Mouse (Mus musculus) ES-Bruce4 (cell line): ENCODE results near the gene Zfp503. TPM values are rescaled to one million over a fixed set of nuclear protein-coding genes. Genes with fewer than 3 reads are reported as not detected.

ENCODE experiments used
- H3K27ac ChIP-seq: 2 replicates; pipeline ENCODE4 v1.5.1; 2012; ENCODE audit warnings: low read length, inconsistent platforms; ENCODE audit not compliant: insufficient read depth
- H3K27me3 ChIP-seq: 2 replicates; pipeline ENCODE4 v1.6.1; 2012; ENCODE audit warnings: mild to moderate bottlenecking, low read length, inconsistent platforms; ENCODE audit not compliant: control insufficient read depth, poor library complexity, insufficient read depth, severe bottlenecking
- H3K36me3 ChIP-seq: 2 replicates; pipeline ENCODE4 v1.6.1; 2012; ENCODE audit warnings: inconsistent platforms, mild to moderate bottlenecking, low read length, moderate library complexity; ENCODE audit not compliant: control insufficient read depth, poor library complexity, insufficient read depth, severe bottlenecking
- H3K4me1 ChIP-seq: one replicate; pipeline ENCODE4 v1.8.1; 2011; ENCODE audit warnings: low read length; ENCODE audit not compliant: control insufficient read depth, insufficient read depth
- H3K4me3 ChIP-seq: 2 replicates; pipeline ENCODE4 v1.5.1; 2011; ENCODE audit warnings: low read depth, mild to moderate bottlenecking, low read length
- H3K9ac ChIP-seq: 2 replicates; pipeline ENCODE4 v1.6.1; 2012; ENCODE audit warnings: low read depth, mild to moderate bottlenecking, inconsistent platforms; ENCODE audit not compliant: poor library complexity, severe bottlenecking
- H3K9me3 ChIP-seq: replicated peaks from 2 replicates; pipeline ENCODE4 v1.6.1; 2012; ENCODE audit warnings: mild to moderate bottlenecking, low read length, inconsistent platforms; ENCODE audit not compliant: control insufficient read depth, poor library complexity, insufficient read depth, severe bottlenecking
- CTCF ChIP-seq: IDR thresholded peaks from one replicate; pipeline ENCODE4 v1.8.1; 2011; ENCODE audit warnings: low read depth, low read length
- EP300 ChIP-seq: IDR thresholded peaks from 2 replicates; pipeline ENCODE4 v1.6.1; 2011; ENCODE audit warnings: low read depth, low read length; ENCODE audit not compliant: insufficient read depth
- POLR2A ChIP-seq: IDR thresholded peaks from one replicate; pipeline ENCODE4 v1.8.1; 2011; ENCODE audit warnings: low read length; ENCODE audit not compliant: insufficient read depth
- polyA plus RNA-seq: library from polyadenylated mRNA; stranded (reverse); fragments of >200 nt; gene quantifications from 2 replicates; pipeline ENCODE4 v1.2.4, GENCODE M21; 2011; ENCODE audit warnings: low read depth; ENCODE audit not compliant: missing spikeins, insufficient read depth, insufficient read length

Gene Zfp503
- 0.37 and 0.68 TPM in 2 replicates for polyA plus RNA-seq

DNA sequence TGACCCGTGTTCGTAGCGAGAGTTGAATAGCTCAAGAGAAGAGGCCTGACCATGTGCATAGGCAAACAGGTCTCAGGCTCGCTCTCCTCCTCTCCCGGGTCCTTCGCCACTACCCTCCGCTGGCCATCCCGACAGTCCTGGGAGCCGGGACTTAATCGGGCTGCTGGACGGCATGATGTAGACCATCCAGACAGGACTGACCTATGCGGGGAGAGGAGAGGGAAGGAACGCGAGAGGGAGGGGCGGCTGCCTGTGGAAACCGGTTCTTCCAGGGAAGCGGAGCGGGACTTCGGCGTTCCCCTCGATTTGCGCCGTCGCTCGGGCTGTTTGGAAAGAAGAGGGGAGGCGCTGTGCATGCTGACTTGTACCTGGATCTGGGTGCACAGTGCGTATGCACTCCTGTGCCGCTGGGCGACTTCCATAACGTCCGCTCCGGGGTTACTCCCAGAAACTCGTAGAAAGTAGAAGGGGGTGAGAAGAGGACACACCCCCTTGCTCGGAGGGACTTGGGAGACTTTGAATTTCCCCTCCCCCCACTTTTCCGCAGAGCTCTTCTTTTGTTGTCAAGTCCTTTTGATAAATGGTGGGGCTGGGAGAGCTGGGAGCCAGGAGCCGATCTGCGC lies at the start of gene Zfp503:
Zfp503 (minus strand) TSS at position 311 of the 623 bp plus-strand sequence.
- no peak within 1 kb of the TSS for H3K9ac ChIP-seq

DNA sequence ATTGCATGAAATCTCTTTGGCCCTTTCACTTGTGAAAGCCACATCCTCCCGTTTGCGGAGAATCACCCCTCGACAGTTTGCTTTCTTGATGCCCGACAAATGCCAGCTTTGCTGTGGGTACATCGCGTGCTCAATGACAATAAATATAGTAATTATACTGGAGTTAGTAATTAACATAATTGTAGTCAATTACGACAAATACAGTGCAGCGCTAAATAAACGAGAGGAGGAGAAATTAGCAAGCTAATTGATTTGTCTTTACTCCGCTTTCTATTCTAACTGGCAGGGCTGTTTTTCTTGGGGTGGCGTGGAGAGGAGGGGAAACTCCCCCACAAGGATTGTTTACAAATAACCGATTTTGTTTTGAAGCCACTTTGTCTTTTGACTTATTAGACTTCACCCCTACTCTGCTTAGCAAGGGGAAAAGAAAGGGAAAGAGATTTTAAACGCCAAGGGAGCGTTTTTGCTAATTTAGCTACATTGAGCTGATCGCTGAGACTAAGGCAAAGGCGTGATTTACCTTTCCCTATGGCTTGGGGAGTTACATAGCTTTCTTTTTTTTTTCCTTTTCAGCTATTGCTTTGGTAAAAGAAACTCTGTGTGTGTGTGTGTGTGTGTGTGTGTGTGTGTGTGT lies 48.2 kb upstream of the Zfp503 start:
- Histone ChIP-seq H3K4me3 (no peak overlapping the region), H3K36me3 (no peaks in the 10 kb centered on the region), H3K27ac (no peak overlapping the region), H3K4me1 (no peaks in the 10 kb centered on the region), H3K9ac (no peak overlapping the region), H3K27me3 (0 out of 2 replicates have a peak, but pooled peaks cover 1% of the 10 kb centered on the region), H3K9me3 (no peaks in the 10 kb centered on the region)
- TF ChIP-seq CTCF (no peak), POLR2A (no peak), EP300 (no peak)

More for the DNA sequence above, at the start of gene Zfp503:
- H3K27ac ChIP-seq: no peak within 1 kb of the TSS
- H3K4me3 ChIP-seq: peak within 1 kb of the TSS; percentile 53
- peaks cover 64% of the 10 kb centered on the region for H3K27me3 ChIP-seq
- no peak for TF ChIP-seq POLR2A
- TF ChIP-seq CTCF: no peak
- TF ChIP-seq EP300: no peak
- H3K9me3 ChIP-seq: no peaks in the 10 kb centered on the region
- H3K4me1 ChIP-seq: no peaks in the 10 kb centered on the region
- H3K36me3 ChIP-seq: no peaks in the 10 kb centered on the region

DNA sequence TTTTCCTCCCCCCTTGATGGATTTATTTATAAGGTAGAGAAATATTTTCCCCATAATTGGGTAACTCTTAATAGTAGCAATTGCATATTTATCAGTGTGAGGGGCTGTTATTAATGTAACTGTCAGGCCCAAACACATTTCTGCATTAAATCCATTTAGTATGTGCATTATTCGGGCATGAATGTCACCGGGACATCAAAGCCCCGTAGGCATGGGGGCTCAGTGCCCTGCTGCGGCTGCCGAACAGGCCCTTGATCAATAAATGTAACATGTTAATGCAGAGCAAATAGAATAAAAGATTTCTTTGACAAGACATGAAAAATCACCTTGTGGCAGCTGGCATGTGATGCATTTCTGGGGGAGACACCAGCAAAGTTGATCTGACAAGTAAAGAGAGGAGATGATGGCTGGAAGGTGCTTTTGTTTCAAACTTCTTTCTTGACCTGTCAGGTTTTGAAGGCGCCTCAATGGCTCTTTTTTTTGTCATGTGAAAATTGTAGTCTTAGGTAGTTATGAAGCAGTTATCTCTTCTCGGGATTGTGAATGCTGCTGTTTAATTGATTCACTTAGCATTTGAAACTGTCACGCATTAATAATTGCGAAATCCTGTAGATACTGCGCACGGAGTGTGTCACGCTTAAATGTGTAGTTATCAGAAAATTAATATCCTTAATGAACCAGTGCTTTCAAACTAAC lies 47.5 kb upstream of the Zfp503 start:
- Histone ChIP-seq H3K27ac (no peak overlapping the region), H3K4me3 (no peak overlapping the region), H3K9ac (no peak overlapping the region), H3K9me3 (no peaks in the 10 kb centered on the region), H3K4me1 (no peaks in the 10 kb centered on the region), H3K27me3 (0 out of 2 replicates have a peak, but pooled peaks cover 1% of the 10 kb centered on the region), H3K36me3 (no peaks in the 10 kb centered on the region)
- no peak for TF ChIP-seq POLR2A
- TF ChIP-seq EP300: no peak
- no peak for TF ChIP-seq CTCF

DNA sequence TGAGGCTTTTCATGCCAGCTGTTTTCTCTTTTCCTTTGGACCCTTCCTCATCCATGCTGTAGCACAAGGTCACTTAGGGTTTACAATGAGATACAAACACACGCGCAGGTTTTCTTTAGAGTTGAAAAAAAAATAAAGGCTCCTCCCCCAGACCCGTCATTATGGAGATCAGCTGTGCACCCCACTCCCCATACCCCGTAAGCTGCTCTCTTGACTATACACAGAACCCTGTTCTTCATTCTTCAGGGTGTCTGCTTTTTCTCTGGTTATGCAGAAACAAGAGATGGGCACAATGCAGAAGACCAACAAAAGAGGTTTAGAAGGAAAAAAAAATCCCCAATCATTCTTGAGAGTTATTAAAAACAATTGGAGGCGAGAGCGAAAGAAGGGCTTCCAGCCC lies 46.9 kb upstream of the Zfp503 start:
- H3K27ac ChIP-seq: no peak overlapping the region
- TF ChIP-seq EP300 (no peak), CTCF (no peak), POLR2A (no peak)
- H3K27me3 ChIP-seq: 0 out of 2 replicates have a peak, but pooled peaks cover 1% of the 10 kb centered on the region

DNA sequence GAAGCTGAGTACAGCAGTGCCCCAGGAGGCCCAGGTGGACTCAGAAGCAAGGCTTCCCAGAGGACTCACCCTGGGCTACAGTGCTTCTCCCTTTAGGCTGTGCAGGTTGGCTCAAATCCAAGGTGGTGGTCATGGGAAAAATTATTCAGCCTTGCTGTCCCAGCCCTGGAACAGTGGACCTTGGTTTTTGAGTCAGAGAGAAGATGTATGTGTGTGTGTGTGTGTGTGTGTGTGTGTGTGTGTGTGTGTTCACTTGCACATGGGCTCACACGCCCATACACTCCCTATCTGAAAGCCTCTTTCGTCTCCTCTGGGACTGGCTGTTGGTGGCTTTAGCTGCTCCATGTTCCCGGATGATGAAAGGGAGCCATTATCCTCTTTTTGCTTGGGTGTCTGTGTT lies 46.5 kb upstream of the Zfp503 start:
- no peak overlapping the region for H3K9ac ChIP-seq
- 0 out of 2 replicates have a peak, but pooled peaks cover 1% of the 10 kb centered on the region for H3K27me3 ChIP-seq
- no peaks in the 10 kb centered on the region for H3K9me3 ChIP-seq
- no peaks in the 10 kb centered on the region for H3K36me3 ChIP-seq
- H3K4me3 ChIP-seq: no peak overlapping the region
- TF ChIP-seq POLR2A (no peak), CTCF (no peak), EP300 (no peak)
- H3K27ac ChIP-seq: no peak overlapping the region
- no peaks in the 10 kb centered on the region for H3K4me1 ChIP-seq

More for the DNA sequence above, 46.9 kb upstream of the Zfp503 start:
- Histone ChIP-seq H3K36me3 (no peaks in the 10 kb centered on the region), H3K4me1 (no peaks in the 10 kb centered on the region), H3K4me3 (no peak overlapping the region), H3K9ac (no peak overlapping the region), H3K9me3 (no peaks in the 10 kb centered on the region)

DNA sequence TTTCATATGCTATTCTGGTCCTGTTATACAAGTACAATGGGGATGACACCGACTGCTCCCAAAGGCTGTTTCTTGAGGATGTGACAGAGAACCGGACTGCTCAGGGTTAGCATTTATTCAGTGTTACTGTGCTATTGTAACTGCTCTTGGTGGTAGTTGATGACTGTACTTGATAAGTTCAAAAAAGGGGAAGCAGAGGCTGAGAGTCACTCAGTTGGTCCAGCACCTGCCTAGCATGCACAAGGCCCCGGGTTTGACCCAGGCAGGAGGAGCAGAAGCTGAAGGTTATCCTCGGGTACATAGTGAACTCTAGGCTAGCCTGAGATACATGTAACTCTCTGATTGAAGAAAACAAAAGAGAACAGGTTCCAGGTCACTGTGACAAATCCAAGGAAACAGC lies 34.1 kb upstream of the Zfp503 start:
- Histone ChIP-seq H3K9ac (no peak overlapping the region), H3K27ac (no peak overlapping the region), H3K4me1 (no peaks in the 10 kb centered on the region), H3K9me3 (no peaks in the 10 kb centered on the region), H3K36me3 (no peaks in the 10 kb centered on the region), H3K27me3 (no peaks in the 10 kb centered on the region), H3K4me3 (no peak overlapping the region)
- TF ChIP-seq EP300: no peak
- no peak for TF ChIP-seq POLR2A
- TF ChIP-seq CTCF: no peak
